In genomic region chr10:39535347-39535746, GRCm38 (mm10) we compare ENCODE assay signal across 8 mouse cellular contexts.
A peak's percentile ranks its signal among the peaks of the same experiment; 100 is the strongest.
DNase-seq lines count a peak whose midpoint lies in the region; ATAC-seq and TF ChIP-seq lines count a peak whose summit lies in the region.

No protein-coding gene starts in this region.

- TF ChIP-seq CTCF in olfactory bulb, adult 2 months (IDR thresholded peaks at IDR 0.05; ENCODE audit: insufficient read depth, low read depth, low read length) = no peak

- 0 out of 2 replicates have a peak, but pooled peaks cover 12% of the 10 kb centered on the region for H3K36me3 ChIP-seq in hindbrain, embryonic 12.5 days
- H3K36me3 ChIP-seq in limb, embryonic 11.5 days (ENCODE audit: control insufficient read depth, insufficient read depth, low read length) = no peaks in the 10 kb centered on the region

- H3K9ac ChIP-seq in hindbrain, embryonic 12.5 days = peak overlapping the region; percentile 24; the same call in 1 of the 2 replicates
- no peak overlapping the region for H3K9ac ChIP-seq in limb, embryonic 11.5 days (ENCODE audit: low read length)

- peak; percentile 20; the same call in 1 of the 2 replicates for ATAC-seq in hindbrain, embryonic 12.5 days (ENCODE audit: low FRiP score)
- no peak for ATAC-seq in limb, embryonic 11.5 days (ENCODE audit: insufficient number of reproducible peaks, low FRiP score, low TSS enrichment, low read depth)

- H3K4me1 ChIP-seq in hindbrain, embryonic 12.5 days = peaks cover 67% of the 10 kb centered on the region
- peaks cover 44% of the 10 kb centered on the region for H3K4me1 ChIP-seq in limb, embryonic 11.5 days (ENCODE audit: control insufficient read depth, insufficient read depth, low read length)
- H3K4me1 ChIP-seq in olfactory bulb, adult 2 months (ENCODE audit: control insufficient read depth, insufficient read depth, low read length) = peaks cover 44% of the 10 kb centered on the region

- TF ChIP-seq POLR2A in olfactory bulb, adult 2 months (IDR thresholded peaks at IDR 0.05; ENCODE audit: insufficient read depth, low read depth, low read length) = no peak

- H3K9me3 ChIP-seq in hindbrain, embryonic 12.5 days (replicated peaks) = no peaks in the 10 kb centered on the region
- no peaks in the 10 kb centered on the region for H3K9me3 ChIP-seq in limb, embryonic 11.5 days (ENCODE audit: control insufficient read depth, low read length)

- peak; percentile 53 for DNase-seq in kidney, adult 18-20 months
- no peak for DNase-seq in kidney, postnatal 4 days
- no peak for DNase-seq in limb, embryonic 11.5 days (ENCODE audit: low spot score)
- no peak for DNase-seq in spleen, postnatal 4 days (ENCODE audit: low spot score in 2 of 2)
- DNase-seq in layer of hippocampus, adult 8-10 months (ENCODE audit: low spot score in 2 of 2) = no peak
- no peak for DNase-seq in cerebellum, adult 18-20 months

- 71% methylated on average over 3 of the region's 3 CpGs for WGBS in hindbrain, embryonic 12.5 days
- 84% methylated on average over 3 of the region's 3 CpGs for WGBS in limb, embryonic 11.5 days
- WGBS in olfactory bulb, adult 2 months = 59% methylated on average over 3 of the region's 3 CpGs

- no peak overlapping the region for H3K4me3 ChIP-seq in hindbrain, embryonic 12.5 days
- no peak overlapping the region for H3K4me3 ChIP-seq in limb, embryonic 11.5 days (ENCODE audit: low read depth, low read length)
- no peak overlapping the region for H3K4me3 ChIP-seq in olfactory bulb, adult 2 months (ENCODE audit: insufficient read depth, low read depth, low read length)

- H3K4me2 ChIP-seq in hindbrain, embryonic 12.5 days (replicated peaks) = no peak overlapping the region
- no peak overlapping the region for H3K4me2 ChIP-seq in limb, embryonic 11.5 days (ENCODE audit: low read depth, severe bottlenecking)

- H3K27ac ChIP-seq in hindbrain, embryonic 12.5 days = peak overlapping the region; percentile 83
- 0 out of 2 replicates have a peak overlapping the region, but pooled peaks have one; percentile 14 for H3K27ac ChIP-seq in limb, embryonic 11.5 days (replicated peaks; ENCODE audit: low read depth, low read length)
- H3K27ac ChIP-seq in olfactory bulb, adult 2 months (ENCODE audit: insufficient read depth, low read depth, low read length) = peak overlapping the region; percentile 41

- H3K27me3 ChIP-seq in hindbrain, embryonic 12.5 days = no peaks in the 10 kb centered on the region
- H3K27me3 ChIP-seq in limb, embryonic 11.5 days (ENCODE audit: control insufficient read depth, insufficient read depth, low read length) = no peaks in the 10 kb centered on the region

Comparison
In these comparisons a context has a peak if more than half of its experiments do, and no peak if none do; other contexts are left out.
1. H3K27ac ChIP-seq: peak in every context shown above with its lines; median percentile 83 in hindbrain, embryonic 12.5 days; 41 in olfactory bulb, adult 2 months; 14 in limb, embryonic 11.5 days.